Mouse (Mus musculus) small intestine, adult 2 months (tissue): Measurements from ENCODE around the gene Dpysl5. TPM values are rescaled to one million over a fixed set of nuclear protein-coding genes. Genes with fewer than 3 reads are reported as not detected.

ENCODE experiments used
- H3K27ac ChIP-seq: fragments of 200-500 bp; 2 replicates; pipeline ENCODE4 v1.5.1; 2012; ENCODE audit warnings: low read depth, low read length, control low read depth, inconsistent platforms; ENCODE audit not compliant: insufficient read depth
- H3K27me3 ChIP-seq: fragments of 200-500 bp; 2 replicates; pipeline ENCODE4 v1.6.1; 2012; ENCODE audit warnings: mild to moderate bottlenecking, moderate library complexity, low read length, inconsistent platforms; ENCODE audit not compliant: control insufficient read depth, insufficient read depth
- H3K36me3 ChIP-seq: fragments of 200-500 bp; 2 replicates; pipeline ENCODE4 v1.6.1; 2012; ENCODE audit warnings: mild to moderate bottlenecking, low read length, control low read depth, inconsistent platforms; ENCODE audit not compliant: control insufficient read depth, insufficient read depth
- H3K4me1 ChIP-seq: fragments of 200-500 bp; 2 replicates; pipeline ENCODE4 v1.6.1; 2012; ENCODE audit warnings: low read length, inconsistent platforms, mixed read lengths; ENCODE audit not compliant: control insufficient read depth, insufficient read depth, insufficient read length
- H3K4me3 ChIP-seq: fragments of 200-500 bp; 2 replicates; pipeline ENCODE4 v1.5.1; 2012; ENCODE audit warnings: low read depth, mild to moderate bottlenecking, control low read depth, inconsistent platforms, low read length, moderate library complexity
- CTCF ChIP-seq: fragments of 200-500 bp; IDR thresholded peaks from 2 replicates; pipeline ENCODE4 v1.5.1; 2012; ENCODE audit warnings: low read depth, mild to moderate bottlenecking, control low read depth, inconsistent platforms, low read length, moderate library complexity, mixed read lengths; ENCODE audit not compliant: insufficient replicate concordance, insufficient read length; ENCODE audit errors: extremely low read depth
- POLR2A ChIP-seq: fragments of 200-500 bp; IDR thresholded peaks from 2 replicates; pipeline ENCODE4 v1.6.1; 2012; ENCODE audit warnings: low read depth, mild to moderate bottlenecking, control low read depth, inconsistent platforms, low read length, moderate library complexity
- WGBS: fragments of 180-500 bp; shearing (Covaris S2); methylation state at CpG from one replicate; pipeline ENCODE4 v1.1.7; 2018; 5-methylcytosine and 5-hydroxymethylcytosine counted together
- polyA plus RNA-seq: library from polyadenylated mRNA; depleted of rRNA; stranded (reverse); fragments of >200 nt; gene quantifications from 2 replicates; pipeline ENCODE4 v1.2.3, GENCODE M21; 2012

Gene Dpysl5
- polyA plus RNA-seq, 1 experiment, result 0.66 TPM

DNA sequence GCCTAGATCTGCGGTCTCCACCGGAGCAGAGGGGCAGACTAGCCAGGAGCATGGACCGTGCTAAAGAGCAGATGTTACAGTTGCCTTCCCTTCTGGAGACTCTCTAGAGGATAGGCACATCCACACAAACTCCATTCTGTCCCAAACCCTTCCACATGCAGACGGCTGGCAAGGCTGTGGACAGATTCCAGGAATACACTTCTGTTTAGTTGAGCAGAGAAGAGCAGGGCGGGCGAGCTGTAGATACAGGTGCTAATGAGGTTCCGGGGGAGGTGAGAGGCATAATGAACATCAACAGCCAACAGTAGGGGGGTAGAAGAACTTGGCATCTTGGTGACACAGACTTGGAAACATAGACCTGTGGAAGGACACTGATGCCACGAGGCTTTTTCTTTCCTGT, 28.2 kb downstream of the Dpysl5 start:
- 86% methylated on average over 8 of the region's 8 CpGs for WGBS
- TF ChIP-seq CTCF (no peak), POLR2A (no peak)

DNA sequence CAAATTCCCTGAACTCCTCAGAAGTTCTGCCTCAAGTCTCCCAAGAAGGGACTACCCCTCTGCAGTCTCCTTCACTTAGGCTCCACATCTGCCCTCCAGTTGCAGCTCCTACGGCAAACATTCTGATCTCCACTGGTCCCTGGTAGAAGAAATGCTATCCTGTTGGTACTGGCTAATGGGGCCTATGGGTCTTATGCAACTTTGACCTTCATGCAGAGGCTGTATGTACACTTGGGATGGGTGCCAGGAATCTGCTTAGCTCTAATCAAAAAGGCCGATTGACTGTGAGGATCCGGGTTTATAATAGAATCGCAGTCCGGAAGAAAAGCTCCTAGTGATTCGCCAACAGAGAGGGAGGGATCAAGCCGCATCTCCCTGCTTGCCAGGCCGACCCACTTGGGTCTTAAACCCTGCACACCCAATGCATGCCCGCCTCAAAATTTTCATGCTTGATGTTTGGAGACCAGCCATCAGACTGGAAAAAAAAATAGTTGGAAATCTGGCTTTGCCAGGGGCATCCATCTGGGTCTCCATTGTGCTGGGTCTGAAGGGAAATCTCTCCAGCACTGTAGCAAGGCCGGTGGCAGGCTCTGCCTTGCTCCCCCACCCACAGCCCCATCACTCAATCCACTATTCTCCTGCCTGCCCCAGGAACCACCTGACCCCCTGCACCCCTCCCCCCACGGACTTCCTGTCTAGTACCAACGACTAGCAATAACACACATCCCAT, 38.4 kb downstream of the Dpysl5 start:
- H3K4me1 ChIP-seq, result peaks cover 5% of the 10 kb centered on the region; the same call in 1 of the 2 replicates
- no peaks in the 10 kb centered on the region for H3K36me3 ChIP-seq
- WGBS, result 19% methylated on average over 12 of the region's 12 CpGs
- H3K27me3 ChIP-seq, result no peaks in the 10 kb centered on the region
- no peak overlapping the region for H3K27ac ChIP-seq
- TF ChIP-seq POLR2A (no peak), CTCF (no peak)
- H3K4me3 ChIP-seq, result no peak overlapping the region

More for the DNA sequence above, 28.2 kb downstream of the Dpysl5 start:
- Histone ChIP-seq H3K4me3 (no peak overlapping the region), H3K4me1 (peaks cover 2% of the 10 kb centered on the region; the same call in 1 of the 2 replicates), H3K36me3 (no peaks in the 10 kb centered on the region), H3K27ac (no peak overlapping the region), H3K27me3 (no peaks in the 10 kb centered on the region)

DNA sequence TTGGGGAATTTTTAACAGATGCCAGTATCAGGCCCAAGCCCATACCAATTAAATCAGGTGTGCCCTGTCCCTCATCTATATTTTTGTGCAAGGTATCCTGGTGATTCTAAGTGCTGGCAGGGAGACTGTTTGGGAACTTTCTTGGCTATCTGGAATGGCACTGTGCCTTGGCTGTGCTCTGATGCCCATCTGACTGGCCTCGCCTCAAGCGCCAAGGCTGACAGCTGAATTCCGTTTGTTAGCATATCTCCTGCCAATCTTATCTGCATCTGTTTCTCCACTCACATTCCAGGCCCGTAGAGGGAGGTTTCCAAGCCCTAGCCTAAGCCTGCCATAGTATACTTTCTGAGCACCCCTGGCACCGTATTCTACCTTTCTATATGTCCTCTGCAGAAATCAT, 39.7 kb downstream of the Dpysl5 start:
- 49% methylated on average over 5 of the region's 5 CpGs for WGBS
- Histone ChIP-seq H3K36me3 (no peaks in the 10 kb centered on the region), H3K4me3 (no peak overlapping the region), H3K4me1 (peaks cover 9% of the 10 kb centered on the region; the same call in 1 of the 2 replicates), H3K27ac (no peak overlapping the region), H3K27me3 (no peaks in the 10 kb centered on the region)
- TF ChIP-seq POLR2A, result no peak
- TF ChIP-seq CTCF, result no peak

DNA sequence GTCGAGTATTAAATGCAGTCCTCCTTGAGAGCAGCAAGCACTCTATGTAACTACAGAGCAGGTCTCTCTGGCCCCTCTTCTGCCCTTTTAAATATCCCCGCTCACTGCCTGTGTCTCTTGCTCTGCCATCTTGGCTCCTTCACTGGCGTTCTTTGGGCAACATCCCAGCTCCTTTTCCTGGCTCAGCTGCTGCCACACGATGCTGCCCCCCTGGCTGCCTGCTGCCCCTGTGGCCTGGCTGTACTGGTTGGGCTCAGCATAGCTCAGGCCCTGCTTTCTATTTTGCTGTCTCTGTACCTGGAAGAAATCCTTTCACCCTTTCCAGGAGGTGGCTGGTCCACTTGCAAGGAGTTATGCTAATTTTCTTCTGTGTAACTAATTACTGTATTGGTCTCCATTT, 41.8 kb downstream of the Dpysl5 start:
- H3K4me3 ChIP-seq, result no peak overlapping the region
- peaks cover 9% of the 10 kb centered on the region; the same call in 1 of the 2 replicates for H3K4me1 ChIP-seq
- H3K36me3 ChIP-seq, result no peaks in the 10 kb centered on the region
- WGBS, result 89% methylated on average over 4 of the region's 4 CpGs
- H3K27me3 ChIP-seq, result no peaks in the 10 kb centered on the region
- TF ChIP-seq CTCF (no peak), POLR2A (no peak)
- no peak overlapping the region for H3K27ac ChIP-seq

DNA sequence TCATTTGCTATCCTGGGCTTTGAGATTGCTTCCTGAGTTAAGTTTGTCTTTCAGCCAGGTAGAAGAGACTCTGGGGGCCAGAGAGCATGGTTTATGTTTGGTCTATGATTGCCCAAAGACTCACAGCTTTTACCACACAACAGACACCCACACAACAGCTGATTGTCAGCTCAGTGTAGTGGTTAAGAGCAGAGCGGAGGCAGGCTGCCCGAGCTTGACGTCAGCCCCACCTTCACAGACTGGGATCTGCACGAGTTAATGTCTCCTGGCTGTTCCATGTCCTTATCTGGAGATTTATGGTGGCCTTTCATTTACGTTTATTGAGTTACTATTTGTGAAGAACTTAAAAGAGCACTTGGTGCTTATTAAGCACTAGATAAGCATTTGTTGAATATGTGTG, 43.9 kb downstream of the Dpysl5 start:
- H3K4me1 ChIP-seq, result peaks cover 4% of the 10 kb centered on the region; the same call in 1 of the 2 replicates
- no peak overlapping the region for H3K4me3 ChIP-seq
- H3K36me3 ChIP-seq, result no peaks in the 10 kb centered on the region
- TF ChIP-seq POLR2A, result no peak
- TF ChIP-seq CTCF, result no peak
- H3K27ac ChIP-seq, result no peak overlapping the region
- 19% methylated on average over 5 of the region's 5 CpGs for WGBS
- H3K27me3 ChIP-seq, result no peaks in the 10 kb centered on the region

DNA sequence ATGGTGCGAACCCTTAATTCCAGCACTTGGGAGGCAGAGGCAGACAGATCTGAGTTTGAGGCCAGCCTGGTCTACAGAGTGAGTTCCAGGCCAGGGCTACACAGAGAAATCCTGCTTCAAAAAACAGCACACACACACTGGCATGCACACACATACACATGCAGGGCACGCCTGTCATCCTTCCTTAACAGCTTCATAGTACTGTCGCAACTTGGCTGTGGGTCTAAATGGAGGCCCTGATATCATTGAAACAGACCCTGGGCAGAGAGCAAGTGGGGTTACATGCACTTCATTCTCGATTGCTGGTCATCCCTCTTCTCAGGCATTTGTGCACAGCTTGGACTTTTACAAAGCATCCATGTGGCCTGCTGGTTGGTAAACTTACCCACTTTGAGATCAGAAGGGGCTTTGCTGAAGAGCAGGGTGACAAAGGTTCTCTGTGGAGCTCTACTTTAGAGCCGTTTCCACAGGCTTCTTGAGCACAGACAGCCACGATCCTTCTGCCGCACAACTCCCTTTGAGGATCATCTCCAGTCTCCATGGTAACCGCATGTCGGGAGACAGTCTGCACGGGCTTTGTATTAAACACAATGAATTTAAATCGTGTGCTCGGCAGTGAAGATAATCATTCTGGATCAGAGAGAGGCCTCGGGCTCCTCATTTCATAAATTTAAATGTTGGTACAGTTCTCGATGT, 51.6 kb downstream of the Dpysl5 start:
- Histone ChIP-seq H3K27me3 (no peaks in the 10 kb centered on the region), H3K4me1 (no peaks in the 10 kb centered on the region), H3K36me3 (no peaks in the 10 kb centered on the region), H3K27ac (no peak overlapping the region), H3K4me3 (no peak overlapping the region)
- no peak for TF ChIP-seq POLR2A
- no peak for TF ChIP-seq CTCF
- 85% methylated on average over 14 of the region's 14 CpGs for WGBS

DNA sequence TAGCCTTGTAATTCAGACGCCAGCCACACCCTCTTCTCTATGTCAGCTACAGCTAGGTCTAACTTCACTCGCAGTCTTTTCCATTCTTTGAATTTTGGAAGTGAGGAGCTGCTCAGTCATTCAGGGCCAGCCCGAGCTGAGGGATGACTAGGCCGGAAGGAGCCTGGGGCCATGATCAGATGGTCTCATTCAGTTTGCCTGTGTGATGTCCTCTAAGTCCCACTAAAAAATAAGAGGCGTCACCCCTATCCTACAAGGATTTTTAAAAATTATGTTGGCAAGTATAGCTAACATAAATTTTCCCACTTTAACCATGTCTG, 52.1 kb downstream of the Dpysl5 start:
- Histone ChIP-seq H3K27ac (no peak overlapping the region), H3K4me3 (no peak overlapping the region), H3K27me3 (no peaks in the 10 kb centered on the region), H3K4me1 (peaks cover 2% of the 10 kb centered on the region; the same call in 1 of the 2 replicates), H3K36me3 (no peaks in the 10 kb centered on the region)
- TF ChIP-seq CTCF (no peak), POLR2A (no peak)
- WGBS, result 93% methylated on average over 5 of the region's 5 CpGs
